Mouse (Mus musculus) spleen, postnatal 14 days (tissue): ENCODE measurements around the gene Rab9.
A peak's percentile ranks its signal among the peaks of the same experiment; 100 is the strongest.
"Not testable (repeated sequence)": the region's sequence is repeated elsewhere in the genome, so short reads cannot be mapped to it uniquely, and the experiment has no call there.

Experiments
- DNase-seq, 2 experiments: peaks; one replicate each; pipeline ENCODE4 v3.0.0; 2021 to 2022; ENCODE audit warnings: low spot score in 2 of 2

The Rab9 gene

DNA sequence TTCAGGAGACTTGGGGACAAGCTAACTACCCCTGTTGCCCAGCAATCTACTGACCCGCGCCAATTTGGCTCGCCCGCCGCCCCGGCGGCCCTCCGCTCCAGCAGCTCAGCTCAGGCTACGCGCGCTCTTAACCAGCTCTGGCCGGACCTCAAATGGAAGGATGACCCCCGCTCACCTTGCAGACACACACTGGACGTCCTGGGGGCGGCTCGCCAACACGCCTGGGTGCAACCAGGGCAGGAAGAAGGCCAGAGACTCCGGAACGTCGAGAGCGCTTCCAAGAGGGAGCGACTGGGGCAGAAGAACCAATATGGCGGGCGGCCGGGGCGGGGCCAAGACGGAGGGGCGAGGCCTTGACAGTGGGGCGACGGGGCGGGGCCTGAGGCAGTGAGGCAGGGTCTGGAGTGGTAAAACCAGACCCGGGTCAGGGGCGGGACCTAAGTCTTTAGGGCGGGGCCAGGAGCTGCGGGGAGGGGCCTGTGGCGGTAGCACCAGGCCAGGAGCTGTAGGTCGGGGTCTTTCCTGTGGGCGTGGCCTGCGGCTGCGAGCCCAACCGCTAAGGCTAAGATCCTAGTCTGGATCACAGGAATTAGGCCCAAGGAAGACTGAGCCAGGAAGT, at the start of gene Rab9:
Rab9 (minus strand) TSS at position 503 of the 619 bp plus-strand sequence.
- peak; percentile 83 for DNase-seq

DNA sequence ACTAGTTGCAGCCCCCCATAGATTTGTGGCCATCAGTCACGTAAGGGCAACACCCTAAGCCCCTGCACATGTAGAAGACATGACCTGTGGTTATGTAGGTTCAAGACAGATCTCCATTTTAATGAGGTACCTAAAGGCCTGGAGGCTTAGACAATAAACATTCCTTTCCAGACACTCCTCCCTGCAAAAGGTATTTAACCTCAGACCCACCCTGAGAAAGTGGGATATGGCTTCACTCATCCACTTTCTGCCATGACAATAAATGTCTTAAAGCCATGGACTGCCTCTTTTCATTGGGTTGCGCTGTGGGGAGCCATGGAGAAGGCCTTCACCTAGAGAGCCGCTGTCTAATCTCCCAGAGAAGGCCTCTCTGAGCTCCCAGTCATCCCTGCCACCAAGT, 48.5 kb upstream of the Rab9 start:
- DNase-seq = no peak

DNA sequence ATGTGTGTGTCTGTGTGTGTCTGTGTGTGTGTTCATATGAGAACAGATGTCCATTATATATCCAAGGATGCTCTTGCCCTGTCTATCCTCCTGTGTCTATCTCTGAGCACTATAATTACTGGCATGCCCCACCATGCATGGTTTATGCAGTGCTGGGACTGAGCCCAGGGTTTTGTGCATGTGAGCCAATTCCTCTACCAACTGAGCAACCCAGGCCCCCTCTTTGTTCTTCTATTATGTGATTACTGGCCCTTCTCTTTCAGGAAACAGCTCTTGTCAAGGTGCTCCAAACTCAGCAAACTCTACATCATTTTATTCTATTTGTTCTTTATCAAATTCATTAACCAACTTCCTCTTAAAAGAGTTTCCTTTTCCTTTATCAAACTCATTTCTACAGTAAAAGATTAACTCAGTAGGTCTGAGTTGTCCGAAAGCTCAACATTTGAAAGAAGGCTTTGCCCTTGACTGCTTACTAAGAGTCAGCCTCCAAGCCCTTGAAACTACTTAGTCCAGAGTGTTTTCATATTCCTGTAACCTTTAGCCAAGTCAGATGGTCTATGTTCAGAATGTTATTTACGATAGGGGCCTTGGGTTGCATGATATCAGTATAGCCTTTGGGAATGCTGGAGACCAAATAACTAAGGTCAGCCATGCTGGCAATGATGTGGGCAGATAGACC, 46.1 kb upstream of the Rab9 start:
- DNase-seq = no peak

- DNase-seq = no peak
Observed at GRCm38 (mm10) chrX:166520782-166521181, 41.1 kb upstream of the Rab9 start.

GRCm38 (mm10) chrX:166518345-166518744, 38.7 kb upstream of the Rab9 start, which contains the start of gene Tceanc:
Tceanc (minus strand) TSS chrX:166518567.
- DNase-seq = no peak

DNA sequence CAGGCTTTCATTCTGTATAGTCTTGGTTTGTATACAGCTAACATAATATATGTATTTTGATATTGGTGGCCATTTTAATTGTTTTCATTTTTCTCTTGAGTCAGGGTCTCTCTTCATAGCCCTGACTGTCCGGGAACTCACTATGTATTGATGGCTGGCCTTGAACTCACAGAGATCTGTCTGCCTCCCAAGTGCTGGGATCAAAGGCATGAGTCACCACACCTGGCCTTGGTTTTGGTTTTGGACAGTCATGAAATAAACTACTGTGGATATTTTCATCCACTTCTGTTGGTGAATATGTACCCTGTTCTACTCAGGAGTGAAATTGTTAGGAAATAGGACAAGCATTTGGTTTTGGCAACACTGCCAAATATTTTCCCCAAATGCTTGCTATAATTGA, 37.0 kb upstream of the Rab9 start:
- DNase-seq = no peak

DNA sequence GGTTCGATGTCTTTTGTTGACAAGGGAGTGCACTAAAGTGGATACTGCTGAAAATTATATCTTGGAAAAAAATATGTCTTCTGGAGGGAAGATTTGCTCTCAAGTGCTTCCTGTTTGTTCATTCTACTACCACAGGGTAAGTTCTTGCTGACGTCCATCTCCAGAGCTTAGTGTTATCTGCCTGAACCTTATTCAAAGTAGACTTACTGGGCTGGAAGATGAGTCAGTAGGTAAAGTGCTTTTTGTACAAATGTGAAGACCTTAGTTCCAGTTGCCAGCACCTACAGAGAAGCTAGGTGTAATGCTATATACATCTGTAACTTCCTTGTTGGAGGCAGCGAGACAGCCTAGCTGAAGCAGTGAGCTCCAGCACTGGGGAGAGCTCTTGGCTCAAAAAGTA, 36.3 kb upstream of the Rab9 start:
- no peak for DNase-seq

- DNase-seq = not testable (repeated sequence)
Observed at GRCm38 (mm10) chrX:166514035-166514434, 34.4 kb upstream of the Rab9 start.

GRCm38 (mm10) chrX:166512071-166512470, 32.4 kb upstream of the Rab9 start:
- DNase-seq = no peak

DNA sequence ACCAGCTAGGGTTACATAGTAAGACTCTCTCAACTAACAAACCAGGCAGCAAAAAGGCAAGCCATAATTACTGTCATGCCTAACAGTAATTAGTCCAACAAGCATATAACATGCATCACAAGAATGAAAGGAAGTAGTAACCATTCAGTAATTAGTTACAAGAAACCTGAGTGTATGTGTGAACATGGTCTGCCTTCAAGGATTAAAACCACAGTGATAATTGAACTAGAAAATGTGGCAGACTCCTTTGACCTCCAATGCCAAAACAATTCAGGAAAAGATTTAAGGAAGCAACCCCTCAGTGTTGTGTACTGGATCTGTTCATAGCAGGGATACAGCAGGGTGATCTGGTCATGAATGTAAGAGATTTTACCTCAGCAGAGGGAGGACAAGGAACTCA, 31.4 kb upstream of the Rab9 start:
- DNase-seq = no peak

DNA sequence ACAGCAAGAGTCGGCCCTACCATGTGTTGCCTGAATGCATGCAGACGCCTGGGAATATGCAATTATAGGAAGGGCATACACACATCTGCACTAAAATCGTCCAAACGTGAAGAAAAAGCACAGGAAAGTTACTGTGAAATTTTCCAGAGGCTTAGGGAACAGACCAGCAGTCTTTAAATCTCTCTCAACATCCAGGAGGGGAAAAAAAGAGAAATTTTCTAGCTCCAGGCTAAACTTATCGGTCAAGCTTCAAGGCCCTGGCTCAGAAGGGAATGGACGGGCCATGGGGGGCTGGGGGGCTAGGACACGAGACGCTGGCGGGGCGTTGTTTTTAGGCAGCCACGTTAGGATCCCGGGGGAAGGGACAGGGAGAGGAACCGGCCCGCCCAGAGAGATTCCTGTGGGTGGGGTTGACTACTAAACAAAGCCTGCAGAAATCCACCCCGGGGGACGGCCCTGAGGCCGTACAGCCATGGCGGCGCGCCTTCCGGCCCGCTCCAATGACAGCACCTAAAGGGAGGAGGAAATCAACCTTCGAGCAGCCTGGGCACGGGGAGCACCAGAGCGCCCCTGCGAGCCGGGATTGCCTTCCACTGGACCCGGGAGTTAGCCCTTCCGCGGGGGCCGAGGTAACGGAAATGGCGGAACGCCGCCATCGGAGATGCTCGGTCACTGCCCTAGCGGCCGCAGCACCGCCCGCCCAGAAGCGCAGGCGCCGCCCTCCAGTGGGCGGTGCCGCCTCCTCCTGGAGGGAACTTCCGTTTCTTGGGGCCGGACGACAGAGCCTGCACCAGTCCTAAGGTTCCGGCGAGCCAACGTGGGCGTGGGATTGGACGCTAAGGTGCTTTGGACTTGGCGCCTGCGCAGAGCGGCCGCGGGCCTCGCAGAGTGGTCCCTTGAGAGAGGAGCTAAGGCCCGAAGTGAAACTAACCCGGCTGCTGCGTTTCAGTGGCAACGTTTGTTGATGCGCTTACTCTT, 30.4 kb upstream of the Rab9 start:
- DNase-seq = peak; percentile 82 to 87

GRCm38 (mm10) chrX:166504421-166504820, 24.8 kb upstream of the Rab9 start:
- no peak for DNase-seq

DNA sequence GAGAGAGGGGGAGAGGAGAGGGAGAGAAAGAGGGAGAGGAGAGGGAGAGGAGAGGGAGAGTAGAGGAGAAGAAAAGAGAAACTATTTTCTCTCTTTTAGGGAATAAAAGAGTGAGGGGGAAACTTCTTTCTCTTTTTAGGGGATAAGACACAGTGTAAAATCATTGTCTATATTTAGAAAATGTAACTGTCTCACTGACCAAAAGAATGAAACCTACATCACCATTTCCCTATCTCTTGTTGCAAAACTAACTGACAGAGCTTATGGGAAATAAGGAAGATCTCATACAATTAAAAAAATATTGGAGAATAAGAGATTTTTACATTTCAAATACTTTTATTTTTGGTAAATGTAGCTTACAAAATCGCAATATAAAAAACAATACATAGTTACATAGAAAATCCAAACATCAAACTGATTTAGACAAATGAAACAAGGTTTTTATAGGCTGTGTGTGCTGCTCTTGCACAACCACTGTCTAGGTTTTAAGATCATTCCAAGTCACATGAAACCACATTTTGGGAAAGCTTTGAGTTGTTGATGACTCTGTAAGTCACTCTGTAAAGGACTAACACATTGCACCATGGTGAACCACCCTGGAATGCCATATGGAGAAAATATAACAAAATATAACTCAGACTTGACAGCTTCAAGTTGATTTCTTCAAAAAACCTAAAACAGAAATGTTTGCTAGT, 20.0 kb upstream of the Rab9 start:
- no peak for DNase-seq

GRCm38 (mm10) chrX:166497771-166498170, 18.1 kb upstream of the Rab9 start:
- no peak for DNase-seq

GRCm38 (mm10) chrX:166495052-166495451, 15.4 kb upstream of the Rab9 start:
- DNase-seq = no peak

GRCm38 (mm10) chrX:166478631-166479364, 869 bp downstream of the Rab9 start:
- DNase-seq = no peak

DNA sequence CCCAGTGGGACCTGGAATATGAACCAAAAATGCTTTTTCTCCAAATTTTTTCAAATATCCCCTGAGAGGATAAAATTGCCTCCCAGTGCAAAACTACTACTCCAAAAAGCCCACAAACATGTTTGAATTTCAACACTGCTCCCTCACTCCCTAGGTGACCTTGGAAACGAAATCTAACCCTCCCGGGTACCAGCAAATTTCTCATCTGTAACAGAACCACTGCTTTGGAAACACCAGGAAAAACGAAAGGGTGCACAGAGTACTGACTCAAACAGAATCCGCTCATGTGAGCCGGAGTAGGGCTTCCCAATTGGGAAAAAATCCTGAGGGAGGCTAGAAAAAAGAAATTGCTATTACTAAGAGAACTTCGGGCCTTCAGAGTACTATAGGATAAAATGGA, 2.3 kb downstream of the Rab9 start:
- DNase-seq = no peak

- no peak for DNase-seq
Observed at GRCm38 (mm10) chrX:166472612-166473011, 7.1 kb downstream of the Rab9 start.

- no peak for DNase-seq
Observed at GRCm38 (mm10) chrX:166468321-166468720, 11.3 kb downstream of the Rab9 start.

DNA sequence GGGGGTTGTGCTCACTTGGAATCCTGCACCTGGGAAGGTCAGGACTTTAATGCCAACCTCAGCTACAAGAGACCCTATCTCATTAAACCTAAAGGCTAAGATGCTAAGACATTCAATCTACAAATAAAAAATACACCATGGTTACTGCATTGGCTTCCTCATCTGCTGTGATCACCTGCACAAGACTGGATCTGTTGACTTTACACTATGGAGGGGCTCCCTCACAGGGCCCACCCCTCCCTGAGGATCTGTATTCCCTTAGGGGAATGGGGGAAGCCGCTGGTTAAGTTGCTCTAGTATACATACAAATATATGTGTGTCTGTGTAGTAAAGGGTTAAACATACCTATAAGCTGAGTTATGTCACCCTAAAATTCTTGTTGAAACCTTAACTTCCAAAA, 24.1 kb downstream of the Rab9 start:
- no peak for DNase-seq

- DNase-seq = no peak
Observed at GRCm38 (mm10) chrX:166454331-166454730, 25.3 kb downstream of the Rab9 start.
